Mouse (Mus musculus): ENCODE data around the gene Spint3. TPM values are rescaled to one million over a fixed set of nuclear protein-coding genes. Genes with fewer than 3 reads are reported as not detected.
"Not testable (repeated sequence)": the region's sequence is repeated elsewhere in the genome, so short reads cannot be mapped to it uniquely, and the experiment has no call there.

The Spint3 gene
- polyA plus RNA-seq, 1 experiment from 2014 or later = not detected

DNA sequence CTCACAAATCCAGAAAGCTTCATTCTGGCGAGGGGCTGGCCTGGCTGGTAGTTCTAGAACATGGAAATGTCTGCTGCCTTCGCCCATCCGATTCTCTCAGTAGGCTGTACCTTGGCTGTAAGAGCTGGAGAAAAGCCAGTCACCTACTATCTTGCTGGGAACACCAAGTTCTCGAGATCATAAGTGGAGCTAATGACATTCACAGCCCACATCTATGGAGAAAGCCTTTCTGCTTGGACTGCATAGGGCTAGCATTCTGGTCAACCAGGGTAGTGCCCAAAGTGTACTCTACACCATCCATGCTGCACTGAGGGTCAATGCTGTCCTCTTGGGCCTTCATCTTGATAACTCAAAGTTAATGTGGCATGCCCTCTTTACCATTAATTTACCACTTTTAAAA, 20.2 kb upstream of the Spint3 start, which contains the start of gene Eppin:
Gene Eppin (minus strand): TSS at position 101 of the 400 bp plus-strand sequence.
- Histone ChIP-seq H3K4me2 (ENCODE audit: low read depth, low read length) (no peak within 1 kb of the TSS), H3K9ac (ENCODE audit: low read length) (no peak within 1 kb of the TSS), H3K4me1 (ENCODE audit: control insufficient read depth, insufficient read depth, low read length) (no peaks in the 10 kb centered on the region), H3K27ac (ENCODE audit: low read length) (no peak within 1 kb of the TSS), H3K9me3 (replicated peaks; ENCODE audit: control insufficient read depth, low read length) (no peaks in the 10 kb centered on the region), H3K36me3 (ENCODE audit: control insufficient read depth, insufficient read depth, low read length) (no peaks in the 10 kb centered on the region), H3K4me3 (replicated peaks; ENCODE audit: low read length) (no peak within 1 kb of the TSS), H3K27me3 (ENCODE audit: control insufficient read depth, insufficient read depth, low read length) (no peaks in the 10 kb centered on the region)
- 81% methylated on average over 4 of the region's 4 CpGs for WGBS
- no peak for ATAC-seq (ENCODE audit: insufficient read depth, low FRiP score)

DNA sequence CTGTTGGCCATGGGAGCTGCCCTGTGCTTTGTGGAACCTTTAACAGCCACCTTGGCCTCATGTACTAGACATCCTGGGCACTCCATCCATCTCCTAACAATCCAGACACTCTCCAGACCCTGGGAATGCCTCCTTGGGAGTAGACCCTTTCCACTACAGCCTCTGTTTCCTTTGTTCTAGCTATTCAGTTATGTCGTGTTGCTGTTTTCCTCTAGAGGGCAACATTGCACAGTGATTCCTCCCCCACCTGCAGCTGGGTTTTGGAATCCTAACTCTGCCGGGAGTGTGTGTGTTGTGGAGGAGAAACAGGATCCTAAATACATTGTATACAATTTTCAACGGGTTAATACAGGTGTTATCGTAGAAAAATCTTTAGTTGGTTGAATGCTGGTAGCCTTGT, 18.8 kb upstream of the Spint3 start:
- no peak overlapping the region for H3K9ac ChIP-seq (ENCODE audit: low read length)
- no peaks in the 10 kb centered on the region for H3K27me3 ChIP-seq (ENCODE audit: control insufficient read depth, insufficient read depth, low read length)
- no peak overlapping the region for H3K27ac ChIP-seq (ENCODE audit: low read length)
- no peaks in the 10 kb centered on the region for H3K36me3 ChIP-seq (ENCODE audit: control insufficient read depth, insufficient read depth, low read length)
- no peak overlapping the region for H3K4me2 ChIP-seq (ENCODE audit: low read depth, low read length)
- ATAC-seq (ENCODE audit: insufficient read depth, low FRiP score) = no peak
- H3K4me3 ChIP-seq (replicated peaks; ENCODE audit: low read length) = no peak overlapping the region
- 4% methylated on average over 4 of the region's 4 CpGs for WGBS
- no peaks in the 10 kb centered on the region for H3K9me3 ChIP-seq (replicated peaks; ENCODE audit: control insufficient read depth, low read length)
- no peaks in the 10 kb centered on the region for H3K4me1 ChIP-seq (ENCODE audit: control insufficient read depth, insufficient read depth, low read length)

DNA sequence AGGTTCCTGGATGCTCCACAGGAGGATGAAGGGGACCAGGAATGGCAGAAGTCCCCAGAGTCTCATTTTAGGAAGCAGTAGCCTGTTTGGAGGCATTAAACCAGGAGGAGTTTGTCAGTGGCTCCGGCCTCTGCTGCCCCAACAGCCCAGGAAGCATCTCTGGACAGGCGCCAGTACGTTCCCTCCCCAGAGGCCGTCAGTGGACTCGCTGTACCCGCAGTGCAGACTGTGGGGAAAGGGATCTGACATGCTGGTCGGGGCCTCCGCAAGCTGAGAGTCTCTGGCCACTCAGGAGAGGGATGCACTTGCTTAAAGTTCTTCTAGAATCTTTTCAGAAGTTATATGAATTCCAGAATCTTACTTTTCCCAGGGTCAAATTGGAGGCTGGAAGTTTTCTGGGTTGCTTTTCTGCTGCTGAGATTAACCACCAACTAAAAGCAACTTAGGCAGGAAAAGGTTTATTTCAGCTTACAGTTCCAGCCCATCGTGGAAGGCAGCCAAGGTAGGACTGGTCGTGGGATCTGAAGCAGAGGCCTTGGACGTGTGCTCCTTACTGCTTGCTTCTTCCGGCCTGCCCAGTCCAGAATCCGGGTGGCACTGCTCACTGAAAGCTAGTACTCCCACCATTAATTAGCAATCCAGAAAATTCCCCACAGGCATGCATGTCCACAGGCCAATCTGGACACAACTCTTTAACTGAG, 11.9 kb upstream of the Spint3 start, which contains the start of gene Wfdc6a:
Gene Wfdc6a (minus strand): TSS at position 423 of the 701 bp plus-strand sequence.
- H3K36me3 ChIP-seq (ENCODE audit: control insufficient read depth, insufficient read depth, low read length); H3K4me3 ChIP-seq (replicated peaks; ENCODE audit: low read length); H3K27me3 ChIP-seq (ENCODE audit: control insufficient read depth, insufficient read depth, low read length); H3K9ac ChIP-seq (ENCODE audit: low read length); H3K4me1 ChIP-seq (ENCODE audit: control insufficient read depth, insufficient read depth, low read length); H3K4me2 ChIP-seq (ENCODE audit: low read depth, low read length); ATAC-seq (ENCODE audit: insufficient read depth, low FRiP score); H3K9me3 ChIP-seq (replicated peaks; ENCODE audit: control insufficient read depth, low read length): not testable (repeated sequence)
- 50% methylated on average over 13 of the region's 13 CpGs for WGBS
- H3K27ac ChIP-seq (ENCODE audit: low read length) = 0 out of 2 replicates have a peak within 1 kb of the TSS, but pooled peaks have one; percentile 2

DNA sequence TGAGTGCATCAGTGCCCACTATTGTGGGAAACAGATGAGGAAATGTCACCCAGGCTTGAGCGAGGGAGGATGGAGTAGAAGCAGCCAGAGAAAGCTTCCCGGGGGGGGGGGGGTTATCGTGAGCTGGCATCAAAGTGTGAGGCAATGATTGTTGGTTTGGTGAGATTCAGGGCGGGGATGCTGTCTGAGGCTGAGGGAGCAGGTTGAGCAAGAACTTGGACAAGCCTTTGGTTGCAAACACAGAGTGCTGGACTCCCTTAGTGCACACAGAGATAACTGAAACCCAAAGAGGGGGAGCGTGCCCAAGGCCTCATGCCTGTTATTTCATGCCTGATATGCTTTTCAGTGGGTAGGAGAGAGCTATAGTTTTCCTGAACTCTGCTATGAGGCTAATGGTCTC, 5.8 kb downstream of the Spint3 start:
- Histone ChIP-seq H3K4me1 (ENCODE audit: control insufficient read depth, insufficient read depth, low read length) (peaks cover 10% of the 10 kb centered on the region; the same call in 1 of the 2 replicates), H3K4me2 (ENCODE audit: low read depth, low read length) (no peak overlapping the region), H3K27ac (ENCODE audit: low read length) (no peak overlapping the region), H3K9ac (ENCODE audit: low read length) (no peak overlapping the region), H3K27me3 (ENCODE audit: control insufficient read depth, insufficient read depth, low read length) (no peaks in the 10 kb centered on the region), H3K36me3 (ENCODE audit: control insufficient read depth, insufficient read depth, low read length) (no peaks in the 10 kb centered on the region), H3K4me3 (replicated peaks; ENCODE audit: low read length) (no peak overlapping the region), H3K9me3 (replicated peaks; ENCODE audit: control insufficient read depth, low read length) (no peaks in the 10 kb centered on the region)
- WGBS = 77% methylated on average over 5 of the region's 5 CpGs
- ATAC-seq (ENCODE audit: insufficient read depth, low FRiP score) = no peak

DNA sequence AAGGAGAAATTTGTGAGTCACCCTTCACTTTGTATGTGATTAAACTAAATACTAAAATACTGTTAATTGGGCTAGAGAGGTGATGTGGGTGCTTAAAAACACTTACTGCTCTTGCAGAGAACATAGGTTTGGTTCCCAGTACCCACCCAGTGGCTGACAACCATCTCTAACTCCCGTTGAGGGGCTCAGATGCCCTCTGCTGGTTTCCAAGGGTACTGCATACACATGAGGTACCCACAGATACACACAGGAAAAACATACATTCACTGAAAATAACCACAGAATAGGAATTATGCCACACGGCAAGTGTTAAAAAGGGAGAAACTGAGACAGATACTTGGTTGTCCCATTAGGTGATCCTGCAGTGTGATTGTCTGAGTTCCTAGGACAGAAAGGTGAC, 6.3 kb downstream of the Spint3 start:
- ATAC-seq (ENCODE audit: insufficient read depth, low FRiP score) = no peak
- no peak overlapping the region for H3K9ac ChIP-seq (ENCODE audit: low read length)
- no peak overlapping the region for H3K4me2 ChIP-seq (ENCODE audit: low read depth, low read length)
- no peak overlapping the region for H3K4me3 ChIP-seq (replicated peaks; ENCODE audit: low read length)
- WGBS = 79% methylated on average over 2 of the region's 2 CpGs
- H3K36me3 ChIP-seq (ENCODE audit: control insufficient read depth, insufficient read depth, low read length) = no peaks in the 10 kb centered on the region
- H3K4me1 ChIP-seq (ENCODE audit: control insufficient read depth, insufficient read depth, low read length) = peaks cover 13% of the 10 kb centered on the region; the same call in 1 of the 2 replicates
- no peak overlapping the region for H3K27ac ChIP-seq (ENCODE audit: low read length)
- no peaks in the 10 kb centered on the region for H3K27me3 ChIP-seq (ENCODE audit: control insufficient read depth, insufficient read depth, low read length)
- H3K9me3 ChIP-seq (replicated peaks; ENCODE audit: control insufficient read depth, low read length) = no peaks in the 10 kb centered on the region

DNA sequence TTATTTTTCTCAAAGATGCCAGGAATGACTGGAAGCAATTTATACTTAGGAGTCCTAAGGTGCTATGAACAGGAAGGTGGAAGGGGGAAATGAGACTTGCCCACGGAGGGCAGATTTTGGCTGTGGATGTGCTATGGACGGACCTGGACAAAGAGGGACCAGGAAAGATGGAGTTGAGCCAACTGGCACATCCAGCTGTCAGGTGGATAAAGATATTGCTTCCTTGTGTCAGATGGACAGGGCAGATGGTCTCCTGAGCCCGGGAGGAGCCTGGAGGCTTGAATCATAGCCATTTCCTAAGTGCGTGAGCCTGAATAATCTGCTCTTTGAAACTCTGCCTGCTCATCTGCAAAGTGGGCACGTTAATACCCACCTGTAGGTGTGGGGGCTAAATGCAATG, 8.9 kb downstream of the Spint3 start:
- Histone ChIP-seq H3K9me3 (replicated peaks; ENCODE audit: control insufficient read depth, low read length) (no peaks in the 10 kb centered on the region), H3K9ac (ENCODE audit: low read length) (no peak overlapping the region; the same call in none of the 2 replicates), H3K27ac (ENCODE audit: low read length) (no peak overlapping the region), H3K27me3 (ENCODE audit: control insufficient read depth, insufficient read depth, low read length) (no peaks in the 10 kb centered on the region), H3K36me3 (ENCODE audit: control insufficient read depth, insufficient read depth, low read length) (no peaks in the 10 kb centered on the region), H3K4me3 (replicated peaks; ENCODE audit: low read length) (no peak overlapping the region), H3K4me1 (ENCODE audit: control insufficient read depth, insufficient read depth, low read length) (peaks cover 13% of the 10 kb centered on the region; the same call in 1 of the 2 replicates), H3K4me2 (ENCODE audit: low read depth, low read length) (peak overlapping the region; percentile 94; the same call in 1 of the 2 replicates)
- ATAC-seq (ENCODE audit: insufficient read depth, low FRiP score) = no peak
- 69% methylated on average over 5 of the region's 5 CpGs for WGBS

DNA sequence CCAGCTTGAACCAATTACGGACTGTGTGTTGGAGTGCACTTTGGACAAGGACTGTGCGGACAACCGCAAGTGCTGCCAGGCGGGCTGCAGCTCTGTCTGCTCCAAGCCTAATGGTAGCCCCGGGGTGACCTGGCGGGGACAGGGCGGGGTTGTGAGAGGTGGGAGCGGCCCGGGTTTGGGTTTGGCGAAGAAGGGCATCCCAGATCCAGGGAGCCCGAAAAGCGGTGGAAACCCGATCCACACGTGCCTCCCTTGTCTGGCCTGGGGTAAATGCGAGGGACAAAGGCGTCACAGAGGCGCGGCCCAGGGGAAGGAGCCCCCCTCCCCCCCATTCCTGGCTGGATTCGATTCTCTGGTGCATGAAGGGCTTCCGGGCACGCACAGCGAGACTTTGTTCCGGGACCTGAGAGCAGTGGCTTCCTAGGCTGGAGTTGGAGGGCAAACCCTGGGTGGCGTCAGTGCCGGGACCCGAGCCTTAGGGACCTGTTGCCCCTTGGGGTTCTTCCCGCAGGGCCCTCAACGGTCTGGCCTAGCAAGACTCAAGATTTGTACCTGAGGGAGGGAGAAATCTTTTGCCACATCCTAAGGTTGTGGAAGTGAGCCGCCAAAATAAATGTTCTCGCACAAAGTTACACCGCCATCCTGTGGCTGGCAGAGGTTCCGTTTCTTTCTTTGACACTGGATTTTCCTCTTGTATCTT, 9.8 kb downstream of the Spint3 start:
- under 1% methylated on average over 32 of the region's 32 CpGs for WGBS
- peak overlapping the region; percentile 81 for H3K27ac ChIP-seq (ENCODE audit: low read length)

DNA sequence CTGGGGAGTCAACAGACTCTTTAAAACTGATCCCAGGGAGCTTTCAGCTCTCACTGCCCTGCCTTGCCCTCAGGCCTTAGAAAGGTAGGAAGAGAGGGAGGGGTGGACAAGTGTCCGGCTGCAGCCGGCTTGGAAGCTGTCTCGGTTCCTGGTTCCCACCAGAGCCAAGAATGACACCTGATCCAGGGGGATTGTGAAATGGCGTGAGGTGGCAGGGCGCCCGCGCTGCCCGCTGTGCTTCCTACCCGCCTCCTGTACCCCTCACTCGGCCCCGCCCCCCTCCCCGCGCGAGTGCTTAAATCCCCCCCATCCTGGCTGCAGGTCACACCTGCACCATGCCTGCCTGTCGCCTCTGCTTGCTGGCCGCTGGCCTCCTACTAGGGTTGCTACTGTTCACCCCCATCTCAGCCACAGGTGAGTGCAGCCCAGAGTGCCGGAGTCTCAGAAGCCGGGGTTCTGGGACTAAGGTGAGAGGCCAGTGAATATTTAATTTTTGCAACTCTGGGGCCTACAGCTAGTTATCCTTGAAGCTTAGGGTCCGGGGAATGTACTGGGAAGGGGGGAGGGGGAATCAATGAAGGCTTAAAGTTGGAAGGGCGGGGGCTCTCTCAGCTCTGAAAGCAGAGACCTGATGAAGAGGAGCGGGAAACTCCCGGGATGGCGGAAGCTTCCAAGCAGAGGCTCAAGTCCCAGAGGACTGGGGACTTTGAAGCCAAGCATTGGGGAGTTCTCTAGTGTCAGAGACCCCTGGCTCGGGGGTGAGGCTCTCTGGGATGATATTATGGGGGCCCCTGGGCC, 10.7 kb downstream of the Spint3 start, which contains the start of gene Wfdc2:
Gene Wfdc2 (plus strand): TSS at position 23 of the 798 bp plus-strand sequence.
- peak; percentile 35; the same call in 1 of the 2 replicates for ATAC-seq (ENCODE audit: insufficient read depth, low FRiP score)
- Histone ChIP-seq H3K9ac (ENCODE audit: low read length) (peak within 1 kb of the TSS; percentile 80), H3K9me3 (replicated peaks; ENCODE audit: control insufficient read depth, low read length) (no peaks in the 10 kb centered on the region)

More for the DNA sequence above, 9.8 kb downstream of the Spint3 start:
- no peaks in the 10 kb centered on the region for H3K36me3 ChIP-seq (ENCODE audit: control insufficient read depth, insufficient read depth, low read length)
- H3K27me3 ChIP-seq (ENCODE audit: control insufficient read depth, insufficient read depth, low read length) = no peaks in the 10 kb centered on the region
- peak overlapping the region; percentile 94 for H3K4me2 ChIP-seq (ENCODE audit: low read depth, low read length)
- peak; percentile 58; the same call in 1 of the 2 replicates for ATAC-seq (ENCODE audit: insufficient read depth, low FRiP score)
- H3K4me3 ChIP-seq (replicated peaks; ENCODE audit: low read length) = peak overlapping the region; percentile 54
- H3K4me1 ChIP-seq (ENCODE audit: control insufficient read depth, insufficient read depth, low read length) = peaks cover 16% of the 10 kb centered on the region; the same call in 1 of the 2 replicates
- H3K9me3 ChIP-seq (replicated peaks; ENCODE audit: control insufficient read depth, low read length) = no peaks in the 10 kb centered on the region
- peak overlapping the region; percentile 80 for H3K9ac ChIP-seq (ENCODE audit: low read length)

More for the DNA sequence above, 10.7 kb downstream of the Spint3 start, which contains the start of gene Wfdc2:
- peak within 1 kb of the TSS; percentile 81 for H3K27ac ChIP-seq (ENCODE audit: low read length)
- 13% methylated on average over 24 of the region's 24 CpGs for WGBS
- peaks cover 16% of the 10 kb centered on the region; the same call in 1 of the 2 replicates for H3K4me1 ChIP-seq (ENCODE audit: control insufficient read depth, insufficient read depth, low read length)
- H3K4me2 ChIP-seq (ENCODE audit: low read depth, low read length) = peak within 1 kb of the TSS; percentile 94
- peak within 1 kb of the TSS; percentile 54 for H3K4me3 ChIP-seq (replicated peaks; ENCODE audit: low read length)
- no peaks in the 10 kb centered on the region for H3K36me3 ChIP-seq (ENCODE audit: control insufficient read depth, insufficient read depth, low read length)
- no peaks in the 10 kb centered on the region for H3K27me3 ChIP-seq (ENCODE audit: control insufficient read depth, insufficient read depth, low read length)

Measured in stomach, embryonic 16.5 days (tissue).